Mouse (Mus musculus) spleen, postnatal 36 days (tissue): Measurements from ENCODE around the gene Rnf144a.
"Not testable (repeated sequence)": the region's sequence is repeated elsewhere in the genome, so short reads cannot be mapped to it uniquely, and the experiment has no call there.

ENCODE experiments used
- DNase-seq, 2 experiments: peaks; one replicate each; pipeline ENCODE4 v3.0.0; 2022; ENCODE audit warnings: low spot score in 2 of 2, mixed read lengths in 1 of 2

The Rnf144a gene

GRCm38 (mm10) chr12:26323783-26324364 is 91.2 kb downstream of the Rnf144a start:
- DNase-seq: no peak

DNA sequence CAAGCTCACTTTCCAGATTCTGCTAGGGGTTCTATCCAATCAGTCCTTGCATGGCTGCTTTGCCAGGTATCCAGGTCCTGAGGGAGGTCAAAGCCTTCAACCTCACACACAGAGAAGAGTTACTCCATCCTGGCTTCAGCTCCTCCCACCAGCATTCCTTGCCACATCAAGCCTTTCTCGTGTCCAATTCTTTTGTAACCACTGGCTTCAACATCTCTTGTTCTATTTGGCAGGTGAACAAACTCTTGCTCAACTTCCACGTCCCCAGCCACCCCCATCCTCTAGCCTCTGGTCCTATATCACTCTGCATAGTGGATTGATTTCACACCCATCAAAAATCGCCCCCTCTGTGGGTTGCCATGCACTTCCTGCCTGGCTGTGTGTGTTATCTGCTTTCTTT is 98.8 kb downstream of the Rnf144a start:
- DNase-seq: no peak

DNA sequence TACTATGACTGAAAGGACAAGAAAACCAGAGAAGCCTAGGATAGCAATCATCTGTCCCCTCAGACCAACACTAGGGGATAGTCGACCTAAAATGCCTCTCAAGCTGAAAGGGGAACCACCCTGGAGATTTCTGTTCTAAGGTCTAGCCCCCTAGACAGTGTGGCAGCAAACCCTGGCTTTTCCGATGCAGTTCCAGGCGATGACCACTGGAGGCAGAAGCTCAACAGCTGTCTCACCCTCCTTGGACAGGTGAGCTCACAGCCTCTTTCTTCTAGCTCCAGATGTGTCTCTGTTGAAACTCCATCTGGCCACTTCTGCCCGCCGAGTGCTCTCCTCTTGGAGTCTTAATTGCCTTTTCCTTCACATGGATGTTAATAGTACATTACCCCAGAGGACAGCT is 100.1 kb downstream of the Rnf144a start:
- DNase-seq: peak; percentile 48 to 49

DNA sequence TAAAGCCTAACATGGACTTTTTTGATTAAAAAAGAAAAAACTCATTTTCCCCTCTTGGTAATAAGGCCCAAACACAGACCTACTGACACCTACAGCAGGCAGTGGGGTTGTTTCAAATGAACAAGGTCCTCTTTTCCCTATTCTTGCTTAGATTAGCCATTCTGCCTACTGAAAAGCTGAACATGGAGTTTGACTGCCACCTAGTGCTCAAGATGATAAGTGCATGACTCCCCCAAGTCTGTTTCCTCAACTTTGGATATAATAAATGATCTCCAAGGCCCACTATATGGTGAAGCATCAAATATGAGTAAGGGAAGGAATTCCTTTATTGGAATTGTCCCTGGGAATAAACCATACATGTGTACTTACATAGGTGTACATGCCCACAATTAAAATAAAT is 103.5 kb downstream of the Rnf144a start:
- peak; percentile 5 to 9 for DNase-seq

- no peak for DNase-seq
Observed at GRCm38 (mm10) chr12:26310247-26310646, 104.8 kb downstream of the Rnf144a start.

DNA sequence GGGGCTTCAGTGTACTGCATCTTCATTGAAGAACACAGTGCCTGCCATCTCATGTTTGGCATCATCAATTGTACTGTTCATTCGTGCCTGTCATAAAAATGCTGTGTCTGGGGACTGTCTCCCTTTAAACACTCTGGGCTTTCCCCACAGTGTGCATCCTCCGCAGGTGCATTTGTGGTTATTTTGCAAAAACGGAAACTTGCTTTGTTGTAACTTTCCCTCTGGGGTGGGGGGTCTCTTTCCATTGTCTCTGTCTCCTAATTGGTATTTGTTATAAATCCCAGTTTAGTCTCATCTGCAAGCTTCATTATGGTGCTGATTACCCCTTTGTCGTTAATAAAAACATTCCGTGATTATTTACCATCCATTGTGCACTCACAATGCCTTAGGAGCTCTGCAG is 112.2 kb downstream of the Rnf144a start:
- no peak for DNase-seq

GRCm38 (mm10) chr12:26299515-26300090 is 115.5 kb downstream of the Rnf144a start:
- no peak for DNase-seq

- DNase-seq: not testable (repeated sequence)
Observed at GRCm38 (mm10) chr12:26295995-26296394, 119.1 kb downstream of the Rnf144a start.

- no peak for DNase-seq
Observed at GRCm38 (mm10) chr12:26289200-26289599, 125.9 kb downstream of the Rnf144a start.

- no peak for DNase-seq
Observed at GRCm38 (mm10) chr12:26288347-26288746, 126.7 kb downstream of the Rnf144a start.

GRCm38 (mm10) chr12:26285939-26286338 is 129.1 kb downstream of the Rnf144a start:
- DNase-seq: no peak

- DNase-seq: no peak
Observed at GRCm38 (mm10) chr12:26285460-26285859, 129.6 kb downstream of the Rnf144a start.

GRCm38 (mm10) chr12:26280719-26281480 is 134.2 kb downstream of the Rnf144a start:
- DNase-seq: no peak

- DNase-seq: no peak
Observed at GRCm38 (mm10) chr12:26277002-26277669, 137.9 kb downstream of the Rnf144a start.

GRCm38 (mm10) chr12:26276556-26276955 is 138.5 kb downstream of the Rnf144a start:
- no peak for DNase-seq
